Mouse (Mus musculus) ovary, postnatal 10 days (tissue): ENCODE data around the gene Rap1a.

Experiments used
- DNase-seq: peaks from one replicate; pipeline ENCODE4 v3.0.0; 2022; ENCODE audit warnings: low spot score

The Rap1a gene

GRCm38 (mm10) chr3:105763132-105763851 is 37.8 kb downstream of the Rap1a start:
- no peak for DNase-seq

- no peak for DNase-seq
These were observed 41.1 kb downstream of the Rap1a start for GRCm38 (mm10) chr3:105760063-105760462.

GRCm38 (mm10) chr3:105758658-105759057 is 42.5 kb downstream of the Rap1a start:
- no peak for DNase-seq

- DNase-seq = no peak
These were observed 43.0 kb downstream of the Rap1a start for GRCm38 (mm10) chr3:105758098-105758497.

GRCm38 (mm10) chr3:105757323-105758083 is 43.6 kb downstream of the Rap1a start:
- DNase-seq = no peak

- no peak for DNase-seq
These were observed 44.6 kb downstream of the Rap1a start for GRCm38 (mm10) chr3:105756505-105756904.

- no peak for DNase-seq
These were observed 46.0 kb downstream of the Rap1a start for GRCm38 (mm10) chr3:105755123-105755522.

- no peak for DNase-seq
These were observed 47.0 kb downstream of the Rap1a start for GRCm38 (mm10) chr3:105754184-105754583.

- no peak for DNase-seq
These were observed 50.3 kb downstream of the Rap1a start for GRCm38 (mm10) chr3:105750810-105751209.

- no peak for DNase-seq
These were observed 54.6 kb downstream of the Rap1a start for GRCm38 (mm10) chr3:105746542-105746941.

GRCm38 (mm10) chr3:105737666-105738065 is 63.5 kb downstream of the Rap1a start:
- DNase-seq = no peak

GRCm38 (mm10) chr3:105737070-105737469 is 64.1 kb downstream of the Rap1a start:
- no peak for DNase-seq

GRCm38 (mm10) chr3:105736148-105736547 is 65.0 kb downstream of the Rap1a start:
- no peak for DNase-seq

- DNase-seq = no peak
These were observed 65.9 kb downstream of the Rap1a start for GRCm38 (mm10) chr3:105735285-105735684.

- DNase-seq = no peak
These were observed 67.6 kb downstream of the Rap1a start for GRCm38 (mm10) chr3:105733538-105733937.

GRCm38 (mm10) chr3:105732360-105732759 is 68.8 kb downstream of the Rap1a start:
- DNase-seq = no peak

GRCm38 (mm10) chr3:105726037-105726436 is 75.1 kb downstream of the Rap1a start:
- DNase-seq = no peak

- DNase-seq = no peak
These were observed 78.6 kb downstream of the Rap1a start for GRCm38 (mm10) chr3:105722510-105722909.

- no peak for DNase-seq
These were observed 79.4 kb downstream of the Rap1a start for GRCm38 (mm10) chr3:105721681-105722201.

- DNase-seq = no peak
These were observed 80.6 kb downstream of the Rap1a start for GRCm38 (mm10) chr3:105720514-105720913.

GRCm38 (mm10) chr3:105719979-105720378 is 81.2 kb downstream of the Rap1a start:
- no peak for DNase-seq

GRCm38 (mm10) chr3:105718746-105719145 is 82.4 kb downstream of the Rap1a start:
- DNase-seq = no peak

GRCm38 (mm10) chr3:105717856-105718555 is 83.1 kb downstream of the Rap1a start:
- no peak for DNase-seq
